9 mouse cellular contexts compared by ENCODE assay signal in genomic region chrX:101733828-101734319, GRCm38 (mm10). TPM values are rescaled to one million over a fixed set of nuclear protein-coding genes. Genes with fewer than 3 reads are reported as not detected.
DNase-seq lines count a peak whose midpoint lies in the region; ATAC-seq lines count a peak whose summit lies in the region.
"Had no signal": no experiment of that assay in that cellular context is flagged by ENCODE, and none has a peak within 500 bp of the region (broad histone marks: within the 10 kb centered on the region; RNA-seq: fewer than 3 reads in every experiment).

Gene Cxcr3 (minus strand): TSS chrX:101734269.

- peak; percentile 31 for DNase-seq in ovary, adult 18-20 months (ENCODE audit: low spot score)
- no peak for DNase-seq in ovary, postnatal 10 days (ENCODE audit: low spot score)
- DNase-seq in adrenal gland, postnatal 10 days, result peak; percentile 72
- DNase-seq in heart, adult 9 months (ENCODE audit: low spot score in 2 of 2), result peak; percentile 7 to 24
- DNase-seq in thymus, postnatal 0 days (ENCODE audit: low spot score), result peak; percentile 28
- DNase-seq in left cerebral cortex, adult 18-20 months (ENCODE audit: low spot score in 2 of 2), result no peak
- DNase-seq in midbrain, embryonic 11.5 days (ENCODE audit: low spot score, missing footprints), result no peak

- H3K27ac ChIP-seq in lung, embryonic 16.5 days (ENCODE audit: low read length), result peak within 1 kb of the TSS; percentile 36; the same call in 1 of the 2 replicates
- no peak within 1 kb of the TSS for H3K27ac ChIP-seq in midbrain, embryonic 11.5 days (ENCODE audit: low read depth, low read length)

- no peak within 1 kb of the TSS for H3K4me3 ChIP-seq in lung, embryonic 16.5 days (ENCODE audit: low read length)
- no peak within 1 kb of the TSS for H3K4me3 ChIP-seq in midbrain, embryonic 11.5 days (ENCODE audit: low read depth, low read length)

- H3K9ac ChIP-seq in lung, embryonic 16.5 days (ENCODE audit: low read length), result no peak within 1 kb of the TSS
- H3K9ac ChIP-seq in midbrain, embryonic 11.5 days (ENCODE audit: low read length), result no peak within 1 kb of the TSS

- no peaks in the 10 kb centered on the region for H3K36me3 ChIP-seq in lung, embryonic 16.5 days (ENCODE audit: control insufficient read depth, insufficient read depth, low read length)
- no peaks in the 10 kb centered on the region for H3K36me3 ChIP-seq in midbrain, embryonic 11.5 days (ENCODE audit: control insufficient read depth, insufficient read depth, low read length)

- WGBS in lung, embryonic 16.5 days, result 41% methylated on average over 11 of the region's 11 CpGs
- WGBS in midbrain, embryonic 11.5 days, result 91% methylated on average over 11 of the region's 11 CpGs

- peaks cover 3% of the 10 kb centered on the region; the same call in 1 of the 2 replicates for H3K4me1 ChIP-seq in lung, embryonic 16.5 days (replicated peaks; ENCODE audit: control insufficient read depth, insufficient read depth, low read length)
- no peaks in the 10 kb centered on the region for H3K4me1 ChIP-seq in midbrain, embryonic 11.5 days (ENCODE audit: control insufficient read depth, insufficient read depth, low read length)

- no peak for ATAC-seq in lung, embryonic 16.5 days (ENCODE audit: low read depth)
- ATAC-seq in midbrain, embryonic 11.5 days (ENCODE audit: low FRiP score), result no peak

- no peak within 1 kb of the TSS for H3K4me2 ChIP-seq in lung, embryonic 16.5 days (ENCODE audit: low read depth, low read length)
- H3K4me2 ChIP-seq in midbrain, embryonic 11.5 days, result no peak within 1 kb of the TSS

- peaks cover 2% of the 10 kb centered on the region; the same call in 1 of the 2 replicates for H3K27me3 ChIP-seq in lung, embryonic 16.5 days (ENCODE audit: control insufficient read depth, insufficient read depth, low read depth, low read length)
- H3K27me3 ChIP-seq in midbrain, embryonic 11.5 days (ENCODE audit: control insufficient read depth, insufficient read depth, low read length), result peaks cover 2% of the 10 kb centered on the region

- no peaks in the 10 kb centered on the region for H3K9me3 ChIP-seq in lung, embryonic 16.5 days (ENCODE audit: control insufficient read depth, low read length)
- H3K9me3 ChIP-seq in midbrain, embryonic 11.5 days (ENCODE audit: control insufficient read depth, low read length), result no peaks in the 10 kb centered on the region

RNA-seq across cellular contexts. Expression of gene Cxcr3, which starts in this region (rescaled TPM):
- under 1 TPM; 0.63 to 0.67 TPM for total RNA-seq in adrenal gland, postnatal 10 days (2021)
- polyA plus RNA-seq in lung, embryonic 16.5 days (2015; fragmentation: Nextera tagmentation; extraction: Ambion mirVana), result 0.24 and 0.25 TPM in 2 replicates
- 2.5 and 2.9 TPM in 2 replicates for polyA plus RNA-seq in thymus, postnatal 0 days (2015; fragmentation: Nextera tagmentation; extraction: Ambion mirVana)
- total RNA-seq in left cerebral cortex, adult 18-20 months (2021), result not detected
- polyA plus RNA-seq in midbrain, embryonic 11.5 days (2014; fragmentation: Nextera tagmentation; extraction: Ambion mirVana), result 0.12 and 0.20 TPM in 2 replicates
- total RNA-seq: left cerebral cortex, postnatal 10 days had no signal

Comparison
In these comparisons a context has a peak if more than half of its experiments do, and no peak if none do; other contexts are left out.
1. DNase-seq: peak in ovary, adult 18-20 months (single experiment), heart, adult 9 months (2 of 2) and thymus, postnatal 0 days (single experiment); none in ovary, postnatal 10 days (single experiment), left cerebral cortex, adult 18-20 months (0 of 2) and midbrain, embryonic 11.5 days (single experiment).
2. Peak in DNase-seq in adrenal gland, postnatal 10 days; RNA of the gene not detected or under 1 TPM.